Mouse (Mus musculus) forebrain, embryonic 12.5 days (tissue): ENCODE measurements around the gene Hist1h4b. TPM values are rescaled to one million over a fixed set of nuclear protein-coding genes. Genes with fewer than 3 reads are reported as not detected.
A peak's percentile ranks its signal among the peaks of the same experiment; 100 is the strongest.

Experiments used
- ATAC-seq: fragments of 200-750 bp; cut with Nextera tagmentation; 2 replicates; pipeline ENCODE4 v1.8.0; 2017; ENCODE audit warnings: moderate TSS enrichment; ENCODE audit not compliant: low FRiP score
- H3K27ac ChIP-seq: fragments of 300-500 bp; sonication (generic); 2 replicates; pipeline ENCODE4 v1.5.1; 2016; ENCODE audit warnings: mild to moderate bottlenecking
- H3K27me3 ChIP-seq: fragments of 300-500 bp; sonication (generic); 2 replicates; pipeline ENCODE4 v1.6.1; 2016; ENCODE audit warnings: mild to moderate bottlenecking
- H3K36me3 ChIP-seq: fragments of 300-500 bp; sonication (generic); replicated peaks from 2 replicates; pipeline ENCODE4 v1.6.1; 2016; ENCODE audit warnings: mild to moderate bottlenecking
- H3K4me1 ChIP-seq: fragments of 300-500 bp; sonication (generic); 2 replicates; pipeline ENCODE4 v1.6.1; 2016
- H3K4me2 ChIP-seq: fragments of 300-500 bp; sonication (generic); 2 replicates; pipeline ENCODE4 v1.6.1; 2016; ENCODE audit warnings: mild to moderate bottlenecking, moderate library complexity
- H3K4me3 ChIP-seq: fragments of 300-500 bp; sonication (generic); replicated peaks from 2 replicates; pipeline ENCODE4 v1.5.1; 2016; ENCODE audit warnings: mild to moderate bottlenecking
- H3K9ac ChIP-seq: fragments of 300-500 bp; sonication (generic); 2 replicates; pipeline ENCODE4 v1.6.1; 2016; ENCODE audit warnings: mild to moderate bottlenecking
- H3K9me3 ChIP-seq: fragments of 300-500 bp; sonication (generic); 2 replicates; pipeline ENCODE4 v1.6.1; 2016
- WGBS: fragments of 180-500 bp; shearing (Covaris S2); methylation state at CpG from one replicate; pipeline ENCODE4 v1.1.7; 2016; 5-methylcytosine and 5-hydroxymethylcytosine counted together
- polyA plus RNA-seq: library from polyadenylated mRNA; unstranded; fragments of >200 nt; fragmentation: Nextera tagmentation; extraction: Ambion mirVana; gene quantifications from 2 replicates; pipeline ENCODE4 v1.2.1, GENCODE M21; 2016

The Hist1h4b gene
- polyA plus RNA-seq, 1 experiment from 2014 or later, result 5.3 TPM

DNA sequence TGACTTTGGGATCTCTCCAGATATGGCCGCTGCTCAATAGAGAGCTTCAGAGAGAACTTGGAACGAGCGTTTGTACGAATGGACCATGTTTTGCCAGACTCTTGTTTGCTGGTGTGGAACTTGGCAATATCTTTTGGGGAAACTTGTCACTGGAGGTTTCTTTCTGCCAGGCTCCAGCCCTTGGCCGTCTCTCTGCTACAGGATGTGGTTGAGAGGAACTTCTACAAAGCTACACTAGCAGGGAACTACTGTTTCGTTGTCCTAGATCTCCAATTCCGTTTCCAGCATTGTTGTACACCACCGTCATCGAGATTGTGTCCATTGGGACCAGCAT, 27.7 kb upstream of the Hist1h4b start:
- no peak overlapping the region for H3K4me2 ChIP-seq
- no peaks in the 10 kb centered on the region for H3K36me3 ChIP-seq
- no peak overlapping the region for H3K4me3 ChIP-seq
- ATAC-seq, result no peak
- H3K27ac ChIP-seq, result no peak overlapping the region
- WGBS, result 95% methylated on average over 9 of the region's 9 CpGs
- no peaks in the 10 kb centered on the region for H3K4me1 ChIP-seq
- H3K9me3 ChIP-seq, result no peaks in the 10 kb centered on the region
- H3K9ac ChIP-seq, result no peak overlapping the region
- no peaks in the 10 kb centered on the region for H3K27me3 ChIP-seq

DNA sequence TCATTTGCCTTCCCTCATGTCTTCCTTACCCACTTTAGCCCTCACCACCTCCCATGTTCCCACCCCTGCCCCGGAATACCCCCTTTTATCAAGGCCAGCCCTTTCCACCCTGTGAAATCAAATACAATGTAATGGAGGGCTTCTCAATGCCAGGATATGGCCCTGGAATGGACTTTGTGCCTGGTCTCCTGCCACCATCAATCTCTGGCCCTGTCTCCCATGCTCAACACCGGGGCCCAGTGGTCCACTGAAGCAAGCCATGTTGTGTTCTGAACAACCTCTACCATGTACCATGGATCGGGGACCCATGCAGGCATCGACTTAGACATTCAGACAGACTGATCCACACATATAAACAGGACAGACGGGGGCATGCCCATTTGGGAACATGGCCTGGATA, 27.1 kb upstream of the Hist1h4b start:
- Histone ChIP-seq H3K36me3 (no peaks in the 10 kb centered on the region), H3K4me2 (no peak overlapping the region), H3K9me3 (no peaks in the 10 kb centered on the region), H3K27ac (no peak overlapping the region), H3K4me1 (no peaks in the 10 kb centered on the region), H3K9ac (no peak overlapping the region), H3K4me3 (no peak overlapping the region), H3K27me3 (no peaks in the 10 kb centered on the region)
- no peak for ATAC-seq
- 94% methylated on average over 5 of the region's 5 CpGs for WGBS

DNA sequence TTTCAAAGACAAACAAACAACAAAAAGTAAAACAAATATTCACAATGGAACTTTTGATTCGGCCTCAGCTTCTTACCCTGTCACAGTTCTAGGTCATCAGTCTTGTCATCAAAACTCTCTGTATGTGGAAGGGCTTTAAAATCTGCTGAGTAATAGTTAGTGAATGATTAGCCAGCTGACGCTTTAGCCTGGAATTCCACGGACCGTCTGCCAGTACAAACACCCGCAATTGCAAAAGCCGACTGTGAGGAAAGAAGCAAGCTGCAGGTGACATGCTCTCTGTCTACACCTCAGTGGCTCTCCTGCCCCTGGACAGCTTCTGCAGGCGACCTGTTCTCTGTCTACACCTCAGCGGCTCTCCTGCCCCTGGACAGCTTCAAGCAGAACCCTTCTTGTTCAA, 26.3 kb upstream of the Hist1h4b start:
- no peaks in the 10 kb centered on the region for H3K4me1 ChIP-seq
- H3K36me3 ChIP-seq, result no peaks in the 10 kb centered on the region
- no peak for ATAC-seq
- no peak overlapping the region for H3K27ac ChIP-seq
- H3K4me2 ChIP-seq, result no peak overlapping the region
- no peaks in the 10 kb centered on the region for H3K27me3 ChIP-seq
- 64% methylated on average over 8 of the region's 8 CpGs for WGBS
- no peak overlapping the region for H3K9ac ChIP-seq
- H3K4me3 ChIP-seq, result no peak overlapping the region
- H3K9me3 ChIP-seq, result no peaks in the 10 kb centered on the region

DNA sequence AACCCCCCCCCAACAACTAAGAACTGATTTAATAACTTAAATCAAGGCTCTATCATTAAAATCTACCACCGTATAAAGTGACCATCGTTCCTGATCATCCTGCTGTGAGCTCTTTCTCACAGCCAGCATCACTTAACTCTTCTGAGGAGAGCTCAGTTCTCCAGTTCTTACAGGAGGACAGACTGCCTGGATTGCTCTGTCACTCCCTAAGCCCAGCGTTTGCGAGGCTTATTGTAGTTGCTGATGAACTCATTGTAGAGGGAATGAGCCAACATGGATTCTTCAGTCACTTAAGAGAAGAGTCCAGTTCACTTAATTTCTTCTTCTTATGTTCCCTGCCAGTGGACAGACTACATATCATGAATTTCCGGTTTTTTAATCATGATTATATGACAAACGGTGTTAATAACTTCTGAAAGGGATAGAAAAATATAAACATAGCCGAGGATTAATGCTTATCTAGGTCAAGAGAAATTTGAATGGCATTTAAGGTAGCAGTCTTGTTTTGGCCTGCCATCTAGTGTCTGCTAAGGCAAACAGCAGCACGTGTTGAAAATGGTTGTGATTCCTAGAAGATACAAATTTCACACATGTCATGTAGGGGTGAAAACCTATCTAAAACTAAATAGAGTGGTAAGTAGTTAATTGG, 24.5 kb upstream of the Hist1h4b start:
- WGBS, result 23% methylated on average over 8 of the region's 8 CpGs
- no peaks in the 10 kb centered on the region for H3K9me3 ChIP-seq
- no peaks in the 10 kb centered on the region for H3K27me3 ChIP-seq
- H3K27ac ChIP-seq, result no peak overlapping the region
- no peaks in the 10 kb centered on the region for H3K36me3 ChIP-seq
- H3K4me3 ChIP-seq, result no peak overlapping the region
- H3K4me2 ChIP-seq, result no peak overlapping the region
- no peak for ATAC-seq
- no peaks in the 10 kb centered on the region for H3K4me1 ChIP-seq
- no peak overlapping the region for H3K9ac ChIP-seq

DNA sequence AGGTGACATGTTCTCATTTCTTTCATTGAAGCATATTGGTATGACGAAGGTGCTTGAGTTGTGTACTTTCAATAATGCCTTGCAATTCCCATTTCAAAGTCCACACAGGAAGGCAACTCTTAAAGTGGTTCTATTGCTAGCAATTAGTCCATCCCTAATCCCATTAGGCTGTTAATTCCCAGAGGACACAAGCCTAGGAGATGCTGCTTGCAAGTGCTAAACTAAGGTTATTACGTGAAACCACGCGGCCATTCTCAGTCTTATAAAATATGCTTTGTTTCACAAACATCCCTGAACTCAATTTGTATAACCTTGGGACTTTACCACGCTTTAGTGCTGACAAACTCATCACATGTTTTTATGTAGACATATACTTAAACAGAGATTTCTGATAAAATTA, 19.7 kb upstream of the Hist1h4b start:
- no peak overlapping the region for H3K4me2 ChIP-seq
- no peaks in the 10 kb centered on the region for H3K27me3 ChIP-seq
- 78% methylated on average over 5 of the region's 5 CpGs for WGBS
- ATAC-seq, result no peak
- H3K36me3 ChIP-seq, result no peaks in the 10 kb centered on the region
- H3K4me3 ChIP-seq, result no peak overlapping the region
- peaks cover 22% of the 10 kb centered on the region for H3K4me1 ChIP-seq
- no peaks in the 10 kb centered on the region for H3K9me3 ChIP-seq
- no peak overlapping the region for H3K27ac ChIP-seq
- no peak overlapping the region for H3K9ac ChIP-seq

DNA sequence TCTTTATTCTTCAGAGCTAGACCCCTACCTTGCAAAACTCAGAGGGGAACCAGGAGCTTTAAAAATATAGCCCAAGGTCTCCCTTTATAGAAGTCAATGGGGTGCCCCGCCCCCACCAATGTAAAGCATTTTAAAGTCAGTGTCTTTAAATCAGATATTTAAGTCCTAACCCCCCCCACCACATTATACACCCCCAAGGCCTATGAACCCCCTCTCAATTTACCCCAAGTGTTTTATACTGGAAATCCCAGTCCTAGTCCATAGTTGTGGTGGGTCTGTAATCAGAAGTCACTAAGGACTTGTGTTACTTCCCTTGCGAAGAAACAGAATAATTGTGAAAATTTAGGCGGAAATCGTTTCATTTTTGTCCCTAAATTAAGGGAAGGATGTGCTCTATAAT, 18.8 kb upstream of the Hist1h4b start:
- H3K4me1 ChIP-seq, result peaks cover 22% of the 10 kb centered on the region
- ATAC-seq, result no peak
- WGBS, result 20% methylated on average over 4 of the region's 4 CpGs
- peak overlapping the region; percentile 95 for H3K4me2 ChIP-seq
- peak overlapping the region; percentile 36; the same call in 1 of the 2 replicates for H3K9ac ChIP-seq
- H3K9me3 ChIP-seq, result no peaks in the 10 kb centered on the region
- no peaks in the 10 kb centered on the region for H3K27me3 ChIP-seq
- H3K36me3 ChIP-seq, result no peaks in the 10 kb centered on the region
- H3K27ac ChIP-seq, result peak overlapping the region; percentile 99
- H3K4me3 ChIP-seq, result peak overlapping the region; percentile 58; the same call in 1 of the 2 replicates

DNA sequence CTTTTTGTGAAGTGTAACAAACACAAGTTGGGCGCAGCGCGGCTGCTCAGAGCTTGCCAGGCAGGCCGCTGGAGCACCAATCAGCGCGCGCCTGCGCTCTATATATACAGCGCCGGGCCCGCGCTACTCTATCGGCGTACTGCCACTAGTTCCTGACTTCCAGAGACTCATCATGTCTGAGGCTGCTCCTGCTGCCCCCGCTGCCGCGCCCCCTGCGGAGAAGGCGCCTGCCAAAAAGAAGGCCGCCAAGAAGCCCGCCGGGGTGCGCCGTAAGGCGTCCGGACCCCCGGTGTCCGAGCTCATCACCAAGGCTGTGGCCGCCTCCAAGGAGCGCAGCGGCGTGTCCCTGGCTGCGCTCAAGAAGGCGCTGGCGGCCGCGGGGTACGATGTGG, 18.1 kb upstream of the Hist1h4b start, which contains the start of gene Hist1h1c:
TSS of gene Hist1h1c (plus strand) at position 132 of the 392 bp plus-strand sequence.
- Histone ChIP-seq H3K4me3 (peak within 1 kb of the TSS; percentile 58), H3K9ac (peak within 1 kb of the TSS; percentile 90), H3K27me3 (no peaks in the 10 kb centered on the region), H3K27ac (peak within 1 kb of the TSS; percentile 99), H3K4me2 (peak within 1 kb of the TSS; percentile 95), H3K4me1 (peaks cover 22% of the 10 kb centered on the region), H3K9me3 (no peaks in the 10 kb centered on the region), H3K36me3 (no peaks in the 10 kb centered on the region)
- whole genome bisulfite sequencing, result under 1% methylated on average over 38 of the region's 38 CpGs
- ATAC-seq, result peak; percentile 97

DNA sequence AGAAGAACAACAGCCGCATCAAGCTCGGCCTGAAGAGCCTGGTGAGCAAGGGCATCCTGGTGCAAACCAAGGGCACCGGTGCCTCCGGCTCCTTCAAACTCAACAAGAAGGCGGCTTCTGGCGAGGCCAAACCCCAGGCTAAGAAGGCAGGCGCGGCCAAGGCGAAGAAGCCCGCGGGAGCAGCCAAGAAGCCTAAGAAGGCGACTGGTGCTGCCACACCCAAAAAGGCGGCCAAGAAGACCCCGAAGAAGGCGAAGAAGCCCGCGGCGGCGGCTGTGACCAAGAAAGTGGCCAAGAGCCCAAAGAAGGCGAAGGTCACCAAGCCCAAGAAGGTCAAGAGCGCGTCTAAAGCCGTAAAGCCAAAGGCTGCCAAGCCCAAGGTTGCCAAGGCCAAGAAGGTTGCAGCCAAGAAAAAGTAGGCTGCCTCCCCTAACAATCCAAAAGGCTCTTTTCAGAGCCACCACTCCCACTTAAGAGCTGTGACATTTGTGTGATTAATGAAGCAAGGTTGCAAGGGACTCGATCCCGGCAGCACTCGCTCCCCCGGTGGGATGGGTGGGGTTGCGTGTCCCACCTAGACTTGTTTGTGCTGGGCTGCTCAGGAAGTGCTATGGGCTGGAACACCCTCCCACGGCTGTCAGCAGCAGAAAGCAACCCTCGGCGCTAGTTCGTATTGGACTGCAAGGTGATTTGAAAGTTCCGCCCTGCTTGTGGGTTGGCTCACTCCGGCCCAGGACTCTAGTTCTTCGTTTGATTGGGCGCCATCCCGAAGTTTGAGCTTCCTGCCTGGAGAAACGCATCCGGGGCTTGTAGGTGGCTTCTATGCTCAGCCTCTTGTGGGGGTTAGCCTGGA, 17.5 kb upstream of the Hist1h4b start:
- H3K27ac ChIP-seq, result peak overlapping the region; percentile 99
- H3K4me2 ChIP-seq, result peak overlapping the region; percentile 95
- no peaks in the 10 kb centered on the region for H3K27me3 ChIP-seq
- H3K4me3 ChIP-seq, result peak overlapping the region; percentile 58
- H3K9me3 ChIP-seq, result no peaks in the 10 kb centered on the region
- H3K36me3 ChIP-seq, result no peaks in the 10 kb centered on the region
- H3K4me1 ChIP-seq, result peaks cover 26% of the 10 kb centered on the region
- H3K9ac ChIP-seq, result peak overlapping the region; percentile 90
- ATAC-seq, result peak; percentile 84
- under 1% methylated on average over 38 of the region's 39 CpGs for WGBS

DNA sequence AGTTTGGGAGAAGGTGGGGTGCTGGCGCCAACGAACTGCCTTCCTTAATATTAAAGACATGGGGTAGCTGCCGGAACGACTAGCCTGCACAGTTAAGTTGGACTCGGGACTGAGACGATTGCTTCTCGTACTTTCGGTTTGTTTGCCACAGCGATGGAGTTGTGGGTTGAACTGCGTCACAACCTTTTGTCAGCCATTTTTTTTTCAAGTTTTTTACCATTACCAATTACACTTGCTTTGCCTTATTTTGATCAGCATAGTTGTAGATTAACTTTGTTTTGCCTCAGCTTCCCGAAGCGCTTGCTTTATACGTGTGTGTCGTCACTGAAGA, 16.9 kb upstream of the Hist1h4b start:
- Histone ChIP-seq H3K9ac (peak overlapping the region; percentile 90), H3K36me3 (no peaks in the 10 kb centered on the region), H3K27me3 (no peaks in the 10 kb centered on the region), H3K9me3 (no peaks in the 10 kb centered on the region), H3K4me2 (peak overlapping the region; percentile 95), H3K4me3 (peak overlapping the region; percentile 58), H3K27ac (peak overlapping the region; percentile 99), H3K4me1 (peaks cover 31% of the 10 kb centered on the region)
- no peak for ATAC-seq
- WGBS, result under 1% methylated on average over 14 of the region's 14 CpGs

DNA sequence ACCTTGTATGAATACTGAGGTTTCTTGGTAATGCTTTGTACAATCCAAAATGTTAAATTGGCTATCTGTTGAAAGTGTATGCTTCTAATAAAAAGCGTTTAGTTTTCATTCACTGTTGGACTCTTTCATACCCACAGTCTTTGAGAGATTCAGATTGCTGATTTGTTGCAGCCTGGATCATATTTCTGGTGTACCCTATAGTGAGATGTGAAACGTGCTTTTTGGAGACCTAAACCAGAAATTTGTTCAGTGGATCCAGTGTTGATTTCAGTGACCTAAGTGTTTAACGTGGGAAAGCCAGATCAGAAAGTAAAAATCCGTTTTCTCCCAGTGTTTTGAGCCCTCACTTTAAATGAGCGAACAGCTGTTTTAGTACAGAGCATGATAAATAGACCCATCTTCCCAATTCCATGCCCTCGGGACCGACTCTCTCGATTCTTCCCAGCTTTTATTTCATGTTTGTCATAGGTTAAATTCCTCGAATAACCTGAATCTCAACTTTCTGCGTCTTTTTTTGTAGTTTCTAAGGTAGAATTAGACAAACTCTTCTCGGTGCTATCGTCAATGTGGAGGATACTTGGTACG, 16.5 kb upstream of the Hist1h4b start:
- 41% methylated on average over 13 of the region's 13 CpGs for WGBS

DNA sequence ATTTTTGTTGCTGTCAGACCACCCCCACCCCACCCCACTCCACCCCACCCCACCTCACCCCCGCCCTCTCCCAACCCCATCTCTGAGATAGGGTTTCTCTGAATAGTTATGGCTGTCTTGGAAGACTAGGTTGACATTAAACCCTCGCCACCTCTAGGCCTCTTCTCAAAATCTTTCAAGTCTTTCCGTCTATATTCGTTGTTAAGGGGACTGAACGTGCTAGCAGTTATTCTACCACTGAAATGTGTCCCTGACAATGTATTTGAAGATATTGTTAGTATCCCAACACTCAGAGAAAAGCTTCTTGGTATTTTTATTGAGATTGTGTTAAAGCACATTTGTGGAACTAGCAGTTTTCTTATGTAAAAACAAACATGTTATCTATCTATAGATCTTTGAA, 15.9 kb upstream of the Hist1h4b start:
- Histone ChIP-seq H3K9me3 (no peaks in the 10 kb centered on the region), H3K9ac (no peak overlapping the region), H3K27ac (peak overlapping the region; percentile 99), H3K4me2 (peak overlapping the region; percentile 95), H3K27me3 (no peaks in the 10 kb centered on the region), H3K36me3 (no peaks in the 10 kb centered on the region), H3K4me1 (peaks cover 31% of the 10 kb centered on the region), H3K4me3 (peak overlapping the region; percentile 58; the same call in 1 of the 2 replicates)
- no peak for ATAC-seq
- 68% methylated on average over 5 of the region's 5 CpGs for WGBS

More for the DNA sequence above, 16.5 kb upstream of the Hist1h4b start:
- Histone ChIP-seq H3K27me3 (no peaks in the 10 kb centered on the region), H3K4me2 (peak overlapping the region; percentile 95), H3K36me3 (no peaks in the 10 kb centered on the region), H3K9me3 (no peaks in the 10 kb centered on the region), H3K9ac (peak overlapping the region; percentile 90), H3K4me3 (peak overlapping the region; percentile 58), H3K4me1 (peaks cover 31% of the 10 kb centered on the region), H3K27ac (peak overlapping the region; percentile 99)
- ATAC-seq, result no peak

DNA sequence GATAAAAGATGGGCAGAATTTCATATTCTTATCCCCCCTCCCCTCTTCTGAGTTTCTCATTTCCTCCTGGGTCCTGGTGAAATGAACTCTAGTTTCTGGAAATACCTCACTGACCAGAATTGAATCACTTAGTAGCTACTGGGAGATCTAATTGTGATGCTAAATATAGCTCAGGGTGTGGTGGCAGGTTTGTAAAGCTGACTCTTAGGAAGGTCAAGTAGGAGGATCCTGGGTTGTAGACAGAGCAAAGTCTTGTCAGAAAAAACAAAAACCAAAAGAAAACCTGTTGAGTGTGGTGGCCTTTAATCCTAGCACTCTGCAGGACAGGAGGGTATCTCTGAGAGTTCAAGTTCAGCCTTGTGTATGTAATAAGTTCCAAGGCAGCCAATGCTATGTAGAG, 14.8 kb upstream of the Hist1h4b start:
- Histone ChIP-seq H3K4me2 (no peak overlapping the region), H3K4me3 (no peak overlapping the region), H3K27me3 (no peaks in the 10 kb centered on the region), H3K4me1 (peaks cover 31% of the 10 kb centered on the region), H3K9ac (no peak overlapping the region), H3K27ac (no peak overlapping the region), H3K9me3 (no peaks in the 10 kb centered on the region), H3K36me3 (no peaks in the 10 kb centered on the region)
- no peak for ATAC-seq
